Mouse (Mus musculus) left cerebral cortex, adult 9 months (tissue): ENCODE data around the gene Clip2.

Source experiments
- DNase-seq, 2 experiments: peaks; one replicate each; pipeline ENCODE4 v3.0.0; 2022; ENCODE audit warnings: low spot score in 2 of 2

Gene Clip2

GRCm38 (mm10) chr5:134552110-134552972 is at the start of gene Clip2:
Gene Clip2, minus strand, starts transcription at chr5:134552434.
- DNase-seq: peak; percentile 91 to 98

- DNase-seq: no peak
Measured at GRCm38 (mm10) chr5:134597711-134598110, 45.5 kb upstream of the Clip2 start.

- DNase-seq: no peak
Measured at GRCm38 (mm10) chr5:134593093-134593492, 40.9 kb upstream of the Clip2 start.

GRCm38 (mm10) chr5:134592026-134592581 is 39.9 kb upstream of the Clip2 start:
- DNase-seq: no peak

- no peak for DNase-seq
Measured at GRCm38 (mm10) chr5:134589900-134590299, 37.7 kb upstream of the Clip2 start.

- no peak for DNase-seq
Measured at GRCm38 (mm10) chr5:134584798-134585197, 32.6 kb upstream of the Clip2 start.

- DNase-seq: no peak
Measured at GRCm38 (mm10) chr5:134583884-134584213, 31.6 kb upstream of the Clip2 start.

- no peak for DNase-seq
Measured at GRCm38 (mm10) chr5:134583006-134583883, 31.0 kb upstream of the Clip2 start.

GRCm38 (mm10) chr5:134582221-134582907 is 30.1 kb upstream of the Clip2 start:
- peak; percentile 81 to 98 for DNase-seq

GRCm38 (mm10) chr5:134581146-134581545 is 28.9 kb upstream of the Clip2 start, which contains the start of gene Rfc2:
Gene Rfc2, plus strand, starts transcription at chr5:134581366.
- DNase-seq: no peak

- no peak for DNase-seq
Measured at GRCm38 (mm10) chr5:134579135-134579534, 26.9 kb upstream of the Clip2 start.

GRCm38 (mm10) chr5:134577534-134577933 is 25.3 kb upstream of the Clip2 start:
- DNase-seq: no peak

- no peak for DNase-seq
Measured at GRCm38 (mm10) chr5:134576517-134577220, 24.4 kb upstream of the Clip2 start.

- DNase-seq: no peak
Measured at GRCm38 (mm10) chr5:134575833-134576232, 23.6 kb upstream of the Clip2 start.

GRCm38 (mm10) chr5:134572508-134573214 is 20.4 kb upstream of the Clip2 start:
- no peak for DNase-seq

- peak in 1 of 2 experiments; percentile 44 for DNase-seq
Measured at GRCm38 (mm10) chr5:134571730-134572507, 19.7 kb upstream of the Clip2 start.

- DNase-seq: no peak
Measured at GRCm38 (mm10) chr5:134568964-134569491, 16.8 kb upstream of the Clip2 start.

- no peak for DNase-seq
Measured at GRCm38 (mm10) chr5:134568030-134568429, 15.8 kb upstream of the Clip2 start.

- DNase-seq: no peak
Measured at GRCm38 (mm10) chr5:134567445-134567844, 15.2 kb upstream of the Clip2 start.
